Comparison of ENCODE assay signal across 12 mouse cellular contexts in the genomic region with DNA sequence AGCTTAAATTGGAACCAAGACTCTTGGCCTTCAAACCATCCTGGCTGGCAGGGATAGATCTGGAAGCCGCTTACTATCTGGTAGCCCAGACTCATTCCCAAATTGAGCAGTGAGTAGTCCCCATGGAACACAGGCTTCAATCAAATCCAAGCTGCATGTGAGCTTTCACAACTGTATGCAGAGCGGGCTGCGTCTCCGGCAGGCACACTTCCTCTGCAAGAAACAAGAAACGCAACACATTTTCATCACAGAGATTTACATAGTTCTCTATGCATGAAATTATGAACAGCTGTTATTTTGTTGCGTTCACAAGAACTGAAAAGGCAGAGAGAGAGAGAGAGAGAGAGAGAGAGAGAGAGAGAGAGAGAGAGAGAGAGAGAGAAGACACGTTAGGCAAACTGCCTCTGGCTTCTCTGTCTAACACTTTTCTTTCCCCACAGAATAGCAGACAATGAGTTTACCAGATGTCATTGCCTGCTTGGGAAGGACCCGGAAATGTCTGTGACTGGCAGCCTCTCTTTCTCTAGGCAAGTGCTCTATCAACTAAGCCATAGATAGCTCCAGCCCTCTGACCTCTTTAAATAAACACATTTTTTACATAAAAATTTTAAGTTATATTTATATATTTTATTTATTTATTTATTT. TPM values are rescaled to one million over a fixed set of nuclear protein-coding genes. Genes with fewer than 3 reads are reported as not detected.
DNase-seq lines count a peak whose midpoint lies in the region; ATAC-seq lines count a peak whose summit lies in the region.
"Had no signal": no experiment of that assay in that cellular context is flagged by ENCODE, and none has a peak within 500 bp of the region (broad histone marks: within the 10 kb centered on the region; RNA-seq: fewer than 3 reads in every experiment).

No protein-coding gene starts in this region.

- intact Hi-C loops in left cerebral cortex, postnatal 14 days (cut with DNase I), result no loop called here

- DNase-seq in frontal cortex, postnatal 14 days (ENCODE audit: low spot score in 2 of 2), result no peak
- peak; percentile 21 to 37 for DNase-seq in left cerebral cortex, postnatal 14 days (ENCODE audit: low spot score in 2 of 2)
- no peak for DNase-seq in left cerebral cortex, adult 8-10 months (ENCODE audit: low spot score in 2 of 2)
- peak; percentile 17 to 22 for DNase-seq in B cell, adult 2 months
- DNase-seq in embryo, embryonic 11 days, result peak; percentile 50
- DNase-seq: cerebellum, postnatal 14 days; heart, adult 11 months; thymus, adult 18-20 months had no signal

- peak; percentile 16; the same call in 1 of the 2 replicates for ATAC-seq in frontal cortex, adult (ENCODE audit: low TSS enrichment)
- ATAC-seq in monocyte, adult 5-6 weeks (replicated peaks; ENCODE audit: insufficient number of reproducible peaks, low FRiP score, low TSS enrichment, poor library complexity, severe bottlenecking), result no peak
- ATAC-seq in activated CD4-positive, CD25-positive, alpha-beta regulatory T cell, adult 4 months, result no peak
- ATAC-seq: intestine, postnatal 0 days had no signal

RNA-seq across cellular contexts. Expression of a gene that starts 27.7 kb away (rescaled TPM):
- total RNA-seq in left cerebral cortex, postnatal 14 days (2021), result 100 to 1,000 TPM; 116 to 150 TPM
- 100 to 1,000 TPM; 101 to 114 (median 107) TPM for total RNA-seq in left cerebral cortex, adult 8-10 months (2022)
- 61.3 to 96.3 TPM (median 79.9 TPM) in 3 replicates for total RNA-seq in monocyte, adult 5-6 weeks (2017)
- polyA plus RNA-seq in activated CD4-positive, CD25-positive, alpha-beta regulatory T cell, adult 4 months (2017; shearing (Covaris generic)), result 10 to 100 TPM; 36.1 to 46.2 TPM

Comparison
In these comparisons a context has a peak if more than half of its experiments do, and no peak if none do; other contexts are left out.
1. DNase-seq: peak in left cerebral cortex, postnatal 14 days (2 of 2), B cell, adult 2 months (2 of 2) and embryo, embryonic 11 days (single experiment); none in frontal cortex, postnatal 14 days (0 of 2) and left cerebral cortex, adult 8-10 months (0 of 2).